In genomic region chr17:79798361-79798760, GRCm38 (mm10) we compare ENCODE assay signal across 25 mouse cellular contexts.
"Had no signal": no experiment of that assay in that cellular context is flagged by ENCODE, and none has a peak within 500 bp of the region (broad histone marks: within the 10 kb centered on the region; RNA-seq: fewer than 3 reads in every experiment).

No protein-coding gene starts in this region.

- H3K4me3 ChIP-seq: gastrocnemius, adult 2 months; heart, embryonic 10.5 days; heart, embryonic 12.5 days; hindbrain, embryonic 13.5 days; hindbrain, embryonic 15.5 days; kidney, embryonic 15.5 days; limb, embryonic 13.5 days; limb, embryonic 15.5 days; liver, embryonic 12.5 days had no signal

- H3K27ac ChIP-seq: gastrocnemius, adult 2 months; heart, embryonic 10.5 days; hindbrain, embryonic 13.5 days; hindbrain, embryonic 15.5 days; hindbrain, postnatal 0 days; kidney, embryonic 15.5 days; kidney, postnatal 0 days; limb, embryonic 13.5 days; limb, embryonic 15.5 days; liver, embryonic 12.5 days had no signal

- H3K4me2 ChIP-seq: heart, embryonic 12.5 days; hindbrain, embryonic 13.5 days; hindbrain, embryonic 15.5 days; kidney, embryonic 15.5 days; limb, embryonic 13.5 days; limb, embryonic 15.5 days; liver, embryonic 12.5 days had no signal

- DNase-seq: gastrocnemius, adult 2 months; gastrocnemius, postnatal 10 days; gastrocnemius, postnatal 25 days; heart, adult 18-20 months; heart, postnatal 10 days; heart, postnatal 36 days; kidney, adult 11 months; kidney, adult 2 months; kidney, adult 9 months; kidney, postnatal 14 days; kidney, postnatal 36 days; layer of hippocampus, adult 9-11 months; layer of hippocampus, postnatal 36 days; left cerebral cortex, postnatal 4 days had no signal

- H3K9ac ChIP-seq: heart, embryonic 12.5 days; hindbrain, embryonic 13.5 days; hindbrain, embryonic 15.5 days; kidney, embryonic 15.5 days; limb, embryonic 13.5 days; limb, embryonic 15.5 days; liver, embryonic 12.5 days had no signal

- H3K9me3 ChIP-seq: heart, embryonic 10.5 days; heart, embryonic 12.5 days; hindbrain, embryonic 13.5 days; hindbrain, embryonic 15.5 days; kidney, embryonic 15.5 days; limb, embryonic 13.5 days; limb, embryonic 15.5 days; liver, embryonic 12.5 days had no signal

- H3K36me3 ChIP-seq: heart, embryonic 10.5 days; heart, embryonic 12.5 days; hindbrain, embryonic 13.5 days; hindbrain, embryonic 15.5 days; kidney, embryonic 15.5 days; limb, embryonic 13.5 days; limb, embryonic 15.5 days; liver, embryonic 12.5 days had no signal

- H3K4me1 ChIP-seq: heart, embryonic 12.5 days; hindbrain, embryonic 13.5 days; hindbrain, embryonic 15.5 days; kidney, embryonic 15.5 days; limb, embryonic 13.5 days; limb, embryonic 15.5 days; liver, embryonic 12.5 days had no signal

- ATAC-seq: hindbrain, postnatal 0 days; intestine, embryonic 16.5 days; liver, embryonic 12.5 days had no signal

- H3K27me3 ChIP-seq: heart, embryonic 12.5 days; hindbrain, embryonic 13.5 days; hindbrain, embryonic 15.5 days; kidney, embryonic 15.5 days; limb, embryonic 13.5 days; limb, embryonic 15.5 days; liver, embryonic 12.5 days had no signal
